Mouse (Mus musculus): Measurements from ENCODE around the gene Supt4a. TPM values are rescaled to one million over a fixed set of nuclear protein-coding genes. Genes with fewer than 3 reads are reported as not detected.
A peak's percentile ranks its signal among the peaks of the same experiment; 100 is the strongest.

The Supt4a gene
- polyA plus RNA-seq, 1 experiment: 43.3 TPM

DNA sequence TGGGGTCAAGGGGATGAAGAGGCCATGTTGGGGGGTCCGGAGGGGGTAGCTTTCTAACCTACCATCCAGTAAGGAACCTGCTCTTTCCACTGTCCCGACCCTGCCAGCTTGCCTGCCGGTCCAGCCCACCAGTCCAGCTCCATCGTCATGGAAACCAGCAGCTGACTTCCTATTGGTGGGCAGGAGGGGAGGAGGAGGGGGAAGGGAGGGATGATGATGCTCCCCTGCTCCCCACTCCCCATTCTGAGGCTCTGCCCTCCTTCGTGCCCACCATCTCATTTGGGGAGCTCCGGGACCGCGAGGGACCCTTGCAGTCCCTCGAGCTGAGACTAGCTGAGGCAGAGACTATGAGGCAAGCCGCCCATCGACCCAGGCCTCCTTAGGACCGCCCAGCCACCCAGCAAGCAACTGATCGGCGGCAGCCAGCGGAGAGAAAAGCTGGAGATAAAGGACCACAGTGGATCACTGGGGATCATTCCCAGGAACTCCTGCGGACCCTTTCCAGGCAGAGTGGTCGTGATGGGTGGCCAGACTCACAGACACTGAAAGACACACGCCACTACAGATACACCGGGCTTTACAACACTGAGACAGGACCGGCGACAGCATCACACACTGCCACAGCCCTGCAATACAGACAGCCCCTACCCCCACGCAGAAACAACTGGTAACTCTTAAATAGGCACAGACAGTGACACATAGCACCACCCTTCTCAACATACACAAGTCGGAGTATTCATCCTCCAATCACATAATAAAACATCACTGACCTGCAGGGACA lies 23.1 kb downstream of the Supt4a start, which contains the start of gene Tspoap1:
Gene Tspoap1, plus strand, starts transcription at position 241 of the 781 bp plus-strand sequence.
- WGBS: 12% methylated on average over 23 of the region's 23 CpGs
- Histone ChIP-seq H3K4me3 (ENCODE audit: low read depth, low read length) (no peak within 1 kb of the TSS), H3K36me3 (ENCODE audit: control insufficient read depth, insufficient read depth, low read length) (0 out of 2 replicates have a peak, but pooled peaks cover 6% of the 10 kb centered on the region), H3K4me1 (ENCODE audit: control insufficient read depth, insufficient read depth, insufficient read length, low read length) (peaks cover 3% of the 10 kb centered on the region), H3K27me3 (ENCODE audit: control insufficient read depth, insufficient read depth, low read length) (peaks cover 36% of the 10 kb centered on the region), H3K27ac (ENCODE audit: insufficient read depth, low read depth, low read length) (no peak within 1 kb of the TSS)
- TF ChIP-seq POLR2A (IDR thresholded peaks at IDR 0.05; ENCODE audit: low read depth, low read length): no peak
- no peak for TF ChIP-seq CTCF (IDR thresholded peaks at IDR 0.05; ENCODE audit: extremely low read depth, insufficient read length, insufficient replicate concordance, low read depth, low read length)

GRCm38 (mm10) chr11:87761181-87761721 lies 23.9 kb downstream of the Supt4a start:
- whole genome bisulfite sequencing: 68% methylated on average over 11 of the region's 11 CpGs
- Histone ChIP-seq H3K4me1 (ENCODE audit: control insufficient read depth, insufficient read depth, insufficient read length, low read length) (peaks cover 3% of the 10 kb centered on the region), H3K4me3 (ENCODE audit: low read depth, low read length) (no peak overlapping the region), H3K27me3 (ENCODE audit: control insufficient read depth, insufficient read depth, low read length) (peaks cover 36% of the 10 kb centered on the region), H3K27ac (ENCODE audit: insufficient read depth, low read depth, low read length) (no peak overlapping the region), H3K36me3 (ENCODE audit: control insufficient read depth, insufficient read depth, low read length) (0 out of 2 replicates have a peak, but pooled peaks cover 6% of the 10 kb centered on the region)
- no peak for TF ChIP-seq CTCF (IDR thresholded peaks at IDR 0.05; ENCODE audit: extremely low read depth, insufficient read length, insufficient replicate concordance, low read depth, low read length)
- no peak for TF ChIP-seq POLR2A (IDR thresholded peaks at IDR 0.05; ENCODE audit: low read depth, low read length)

DNA sequence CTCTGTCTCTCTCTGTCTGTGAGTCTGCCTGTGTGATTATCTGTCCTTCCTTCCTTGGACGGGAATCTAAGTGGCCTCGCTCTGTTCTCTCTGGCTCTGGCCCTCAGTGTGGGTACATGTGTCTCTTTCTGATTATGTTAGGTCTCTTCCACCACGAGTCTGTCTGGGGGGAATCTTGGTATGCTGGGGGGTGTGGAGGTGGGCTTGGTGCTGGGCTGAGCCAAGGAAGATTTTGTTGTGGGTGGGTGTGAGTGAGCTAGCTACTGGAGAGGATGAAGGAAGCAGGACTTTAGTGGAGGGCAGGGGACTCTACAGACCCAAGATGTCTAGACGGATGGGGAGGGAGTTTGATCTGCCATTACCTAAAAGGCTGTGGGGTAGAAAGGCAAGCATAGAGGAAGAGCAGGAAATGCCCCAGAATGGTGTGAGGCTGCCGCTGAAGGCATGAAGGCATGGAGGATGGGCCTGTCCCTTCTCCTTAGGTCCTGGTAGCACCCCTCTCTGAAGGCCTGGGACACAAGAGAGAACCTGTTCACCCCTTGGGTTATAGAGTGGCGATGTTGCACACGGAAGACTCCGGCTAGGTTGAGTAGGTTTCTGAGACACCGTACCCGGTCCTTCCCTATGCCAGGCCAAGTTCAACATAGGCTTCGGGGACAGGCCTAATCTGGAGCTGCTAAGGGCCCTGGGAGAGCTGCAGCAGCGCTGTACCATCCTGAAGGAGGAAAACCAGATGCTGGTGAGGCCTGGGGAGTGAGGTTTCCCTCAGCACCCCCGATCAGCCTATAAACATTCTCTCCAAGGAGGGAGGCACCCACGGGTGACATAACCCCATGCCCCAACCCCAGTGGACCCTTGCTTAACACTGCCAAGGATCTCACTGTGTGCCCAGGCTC lies 24.7 kb downstream of the Supt4a start:
- Histone ChIP-seq H3K36me3 (ENCODE audit: control insufficient read depth, insufficient read depth, low read length) (0 out of 2 replicates have a peak, but pooled peaks cover 1% of the 10 kb centered on the region), H3K27me3 (ENCODE audit: control insufficient read depth, insufficient read depth, low read length) (peaks cover 36% of the 10 kb centered on the region), H3K4me3 (ENCODE audit: low read depth, low read length) (no peak overlapping the region), H3K27ac (ENCODE audit: insufficient read depth, low read depth, low read length) (no peak overlapping the region), H3K4me1 (ENCODE audit: control insufficient read depth, insufficient read depth, insufficient read length, low read length) (peaks cover 3% of the 10 kb centered on the region)
- 83% methylated on average over 14 of the region's 14 CpGs for WGBS
- TF ChIP-seq POLR2A (IDR thresholded peaks at IDR 0.05; ENCODE audit: low read depth, low read length) (no peak), CTCF (IDR thresholded peaks at IDR 0.05; ENCODE audit: extremely low read depth, insufficient read length, insufficient replicate concordance, low read depth, low read length) (no peak)

DNA sequence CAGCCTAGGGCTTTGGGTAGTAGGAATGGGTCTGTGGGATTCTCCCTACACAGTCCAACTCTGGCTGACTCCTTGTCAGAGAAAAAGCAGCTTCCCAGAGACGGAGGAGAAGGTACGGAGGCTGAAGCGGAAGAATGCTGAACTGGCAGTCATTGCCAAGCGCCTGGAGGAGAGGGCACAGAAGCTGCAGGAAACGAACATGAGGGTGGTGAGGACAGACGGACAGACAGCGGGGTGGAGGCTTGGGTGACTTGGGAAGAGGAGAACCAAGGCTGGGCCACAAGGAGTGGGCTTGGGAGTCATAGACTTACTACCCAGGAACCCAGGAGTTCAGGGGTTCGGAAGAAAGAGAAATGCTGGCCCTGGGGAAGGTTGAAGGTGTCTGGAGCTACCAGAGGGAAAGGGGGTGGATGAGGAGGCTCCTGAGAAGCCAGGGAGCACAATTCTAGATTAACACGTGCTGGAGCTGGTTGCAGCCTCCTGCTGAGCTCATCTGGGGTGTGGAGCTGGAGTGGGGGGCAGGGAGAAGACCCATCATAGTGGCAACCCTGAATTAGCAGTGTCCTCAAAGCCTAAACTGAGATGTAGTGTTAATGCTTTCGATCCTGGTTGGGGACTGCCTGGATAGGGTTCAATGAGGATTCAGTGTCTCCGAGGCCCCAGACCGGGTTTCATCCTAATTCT lies 25.5 kb downstream of the Supt4a start:
- Histone ChIP-seq H3K36me3 (ENCODE audit: control insufficient read depth, insufficient read depth, low read length) (no peaks in the 10 kb centered on the region), H3K4me1 (ENCODE audit: control insufficient read depth, insufficient read depth, insufficient read length, low read length) (peaks cover 3% of the 10 kb centered on the region), H3K27me3 (ENCODE audit: control insufficient read depth, insufficient read depth, low read length) (peaks cover 36% of the 10 kb centered on the region), H3K27ac (ENCODE audit: insufficient read depth, low read depth, low read length) (no peak overlapping the region), H3K4me3 (ENCODE audit: low read depth, low read length) (no peak overlapping the region)
- TF ChIP-seq POLR2A (IDR thresholded peaks at IDR 0.05; ENCODE audit: low read depth, low read length) (no peak), CTCF (IDR thresholded peaks at IDR 0.05; ENCODE audit: extremely low read depth, insufficient read length, insufficient replicate concordance, low read depth, low read length) (no peak)
- 68% methylated on average over 12 of the region's 12 CpGs for WGBS

DNA sequence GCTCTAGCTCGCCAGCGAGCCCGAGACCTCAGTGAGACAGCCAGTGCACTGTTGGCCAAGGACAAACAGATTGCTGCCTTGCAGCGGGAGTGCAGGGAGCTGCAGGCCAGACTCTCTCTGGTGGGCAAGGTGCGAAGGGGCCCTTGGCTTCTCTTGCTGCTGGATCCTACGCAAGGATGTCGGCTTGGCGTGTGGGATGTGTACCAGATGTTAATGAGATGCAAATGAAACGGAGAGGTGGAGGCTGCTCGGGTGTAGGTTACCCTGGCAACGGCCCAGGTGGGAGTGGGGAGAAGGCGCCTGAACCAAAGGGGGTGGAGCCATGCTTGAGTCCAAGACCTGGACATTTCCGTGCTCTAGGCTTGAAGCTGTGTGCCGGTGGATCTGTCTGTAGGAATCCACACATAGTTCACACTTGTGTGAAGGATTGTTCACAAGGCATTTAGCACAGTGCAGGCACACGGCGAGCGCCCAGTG lies 26.2 kb downstream of the Supt4a start:
- Histone ChIP-seq H3K4me1 (ENCODE audit: control insufficient read depth, insufficient read depth, insufficient read length, low read length) (peaks cover 3% of the 10 kb centered on the region), H3K36me3 (ENCODE audit: control insufficient read depth, insufficient read depth, low read length) (no peaks in the 10 kb centered on the region), H3K4me3 (ENCODE audit: low read depth, low read length) (peak overlapping the region; percentile 48), H3K27me3 (ENCODE audit: control insufficient read depth, insufficient read depth, low read length) (peaks cover 36% of the 10 kb centered on the region), H3K27ac (ENCODE audit: insufficient read depth, low read depth, low read length) (no peak overlapping the region)
- 7% methylated on average over 17 of the region's 17 CpGs for WGBS
- TF ChIP-seq CTCF (IDR thresholded peaks at IDR 0.05; ENCODE audit: extremely low read depth, insufficient read length, insufficient replicate concordance, low read depth, low read length) (no peak), POLR2A (IDR thresholded peaks at IDR 0.05; ENCODE audit: low read depth, low read length) (no peak)

DNA sequence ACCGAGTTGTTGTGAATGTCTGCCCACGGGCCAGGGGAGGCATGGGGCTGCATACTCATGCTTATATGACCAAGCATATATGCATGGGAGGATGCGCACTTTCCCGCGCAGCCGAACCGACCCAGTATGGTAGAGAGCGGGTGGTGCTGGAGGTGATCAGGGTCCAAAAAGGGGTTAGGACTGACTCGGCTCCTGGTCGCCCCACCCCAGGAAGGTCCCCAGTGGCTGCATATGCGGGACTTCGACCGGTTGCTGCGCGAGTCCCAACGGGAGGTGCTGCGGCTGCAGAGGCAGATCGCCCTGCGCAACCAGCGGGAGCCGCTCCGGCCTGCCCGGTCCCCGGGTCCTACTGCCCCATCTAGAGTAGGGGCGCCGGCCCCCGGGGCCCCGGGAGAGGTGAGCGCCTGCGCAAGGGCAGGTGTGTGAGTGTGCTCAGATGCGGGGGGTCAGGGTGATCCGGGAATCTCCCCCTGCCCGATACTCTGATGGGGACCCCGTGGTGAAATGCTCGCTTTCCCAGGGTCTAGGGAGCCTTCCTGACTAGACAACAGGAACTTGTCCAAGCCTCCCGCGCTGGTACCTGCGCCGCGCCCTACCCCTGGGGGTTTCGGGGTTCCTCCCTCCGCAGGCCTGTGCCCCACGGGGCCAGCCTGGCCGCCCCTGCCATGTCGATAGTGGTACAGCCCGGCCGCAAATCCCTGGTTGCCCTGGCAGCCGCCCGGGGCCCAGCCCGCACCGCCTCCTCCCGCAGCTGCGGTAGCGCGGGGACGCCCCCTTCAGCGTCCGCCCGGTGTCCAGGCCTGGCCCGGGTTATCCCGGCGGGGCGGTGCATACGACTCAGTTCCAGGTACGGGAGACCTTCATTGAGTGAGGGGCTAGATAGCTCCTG lies 26.9 kb downstream of the Supt4a start:
- H3K36me3 ChIP-seq (ENCODE audit: control insufficient read depth, insufficient read depth, low read length): no peaks in the 10 kb centered on the region
- no peak overlapping the region for H3K27ac ChIP-seq (ENCODE audit: insufficient read depth, low read depth, low read length)
- peaks cover 3% of the 10 kb centered on the region for H3K4me1 ChIP-seq (ENCODE audit: control insufficient read depth, insufficient read depth, insufficient read length, low read length)
- no peak for TF ChIP-seq CTCF (IDR thresholded peaks at IDR 0.05; ENCODE audit: extremely low read depth, insufficient read length, insufficient replicate concordance, low read depth, low read length)
- 1% methylated on average over 65 of the region's 65 CpGs for WGBS
- H3K4me3 ChIP-seq (ENCODE audit: low read depth, low read length): peak overlapping the region; percentile 48
- H3K27me3 ChIP-seq (ENCODE audit: control insufficient read depth, insufficient read depth, low read length): peaks cover 36% of the 10 kb centered on the region
